Mouse (Mus musculus) bone marrow, adult 2 months (tissue): ENCODE measurements at regions not wholly inside any gene's neighbourhood (a gene's known extent, or its start where the extent isn't known, plus 50 kb on each side); places are given as distances from the start of the nearest gene placed in this dataset.

Source experiments
- CTCF ChIP-seq: fragments of 200-500 bp; IDR thresholded peaks from 2 replicates; pipeline ENCODE4 v1.5.1; 2011; ENCODE audit warnings: low read length, control low read depth; ENCODE audit not compliant: control insufficient read depth, insufficient read depth
- POLR2A ChIP-seq: fragments of 200-500 bp; IDR thresholded peaks from 2 replicates; pipeline ENCODE4 v1.6.1; 2011; ENCODE audit warnings: low read depth, mild to moderate bottlenecking, control low read depth, low read length, borderline replicate concordance; ENCODE audit not compliant: control insufficient read depth

GRCm38 (mm10) chr2:50772101-50772500 is 376.8 kb downstream of the Rnd3 start:
- TF ChIP-seq CTCF (no peak), POLR2A (no peak)
